Mouse (Mus musculus) bone marrow macrophage, adult 2 months (primary cell): ENCODE measurements at regions not wholly inside any gene's neighbourhood (a gene's known extent, or its start where the extent isn't known, plus 50 kb on each side); places are given as distances from the start of the nearest gene placed in this dataset.

Experiments
- CTCF ChIP-seq: IDR thresholded peaks from 2 replicates; pipeline ENCODE4 v1.5.1; 2012; ENCODE audit warnings: low read depth, mild to moderate bottlenecking, low read length, moderate library complexity
- POLR2A ChIP-seq: IDR thresholded peaks from 2 replicates; pipeline ENCODE4 v1.6.1; 2012; ENCODE audit warnings: mild to moderate bottlenecking, low read depth, low read length, borderline replicate concordance

GRCm38 (mm10) chr12:58632529-58632928 lies 363.4 kb upstream of the Clec14a start:
- TF ChIP-seq CTCF (no peak), POLR2A (no peak)
